Mouse (Mus musculus): ENCODE results near the gene Shroom3.

DNA sequence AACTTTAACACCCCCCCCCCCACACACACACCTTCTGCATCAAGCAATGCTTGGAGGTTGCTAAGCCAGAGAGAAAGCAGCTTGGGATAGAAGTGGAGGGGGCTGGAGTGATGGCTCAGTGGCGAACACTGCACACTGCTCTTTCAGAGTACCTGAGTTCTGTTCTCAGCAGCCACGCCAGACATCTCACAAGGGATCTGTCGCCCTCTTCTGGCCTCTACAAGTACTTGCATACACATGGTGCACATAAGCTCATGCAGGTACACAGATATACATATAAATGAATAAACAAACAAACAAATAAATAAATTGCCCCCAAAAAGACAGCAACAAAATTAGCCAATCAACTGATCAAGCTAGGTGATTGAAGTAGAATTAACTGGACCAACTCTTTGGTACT lies 10.5 kb downstream of the Shroom3 start:
- no peak for TF ChIP-seq FLI1 (IDR thresholded peaks at IDR 0.05; ENCODE audit: low read length)
- TF ChIP-seq GATA1 (IDR thresholded peaks at IDR 0.05; ENCODE audit: borderline replicate concordance, low read length): no peak
